Mouse (Mus musculus) hindbrain, embryonic 16.5 days (tissue): ENCODE results near the gene Cd1d1. TPM values are rescaled to one million over a fixed set of nuclear protein-coding genes. Genes with fewer than 3 reads are reported as not detected.
A peak's percentile ranks its signal among the peaks of the same experiment; 100 is the strongest.

ENCODE experiments used
- ATAC-seq: fragments of 200-750 bp; cut with Nextera tagmentation; 2 replicates; pipeline ENCODE4 v1.8.0; 2017; ENCODE audit warnings: moderate TSS enrichment, moderate library complexity
- H3K27ac ChIP-seq: fragments of 300-500 bp; sonication (generic); 2 replicates; pipeline ENCODE4 v1.5.1; 2014; ENCODE audit warnings: low read depth, mild to moderate bottlenecking, control low read depth, low read length, moderate library complexity
- H3K27me3 ChIP-seq: fragments of 300-500 bp; sonication (generic); replicated peaks from 2 replicates; pipeline ENCODE4 v1.6.1; 2014; ENCODE audit warnings: low read length; ENCODE audit not compliant: control insufficient read depth, insufficient read depth
- H3K36me3 ChIP-seq: fragments of 300-500 bp; sonication (generic); 2 replicates; pipeline ENCODE4 v1.6.1; 2014; ENCODE audit warnings: mild to moderate bottlenecking, low read length, moderate library complexity, mixed read lengths; ENCODE audit not compliant: control insufficient read depth, insufficient read depth
- H3K4me1 ChIP-seq: fragments of 300-500 bp; sonication (generic); 2 replicates; pipeline ENCODE4 v1.6.1; 2014; ENCODE audit warnings: low read depth, low read length; ENCODE audit not compliant: control insufficient read depth, insufficient read depth
- H3K4me2 ChIP-seq: fragments of 300-500 bp; sonication (generic); 2 replicates; pipeline ENCODE4 v1.6.1; 2014; ENCODE audit warnings: mild to moderate bottlenecking, low read length, control low read depth, moderate library complexity
- H3K4me3 ChIP-seq: fragments of 300-500 bp; sonication (generic); 2 replicates; pipeline ENCODE4 v1.5.1; 2014; ENCODE audit warnings: mild to moderate bottlenecking, low read length, control low read depth, moderate library complexity
- H3K9ac ChIP-seq: fragments of 300-500 bp; sonication (generic); 2 replicates; pipeline ENCODE4 v1.6.1; 2014; ENCODE audit warnings: low read depth, mild to moderate bottlenecking, control low read depth, low read length, moderate library complexity
- H3K9me3 ChIP-seq: fragments of 300-500 bp; sonication (generic); 2 replicates; pipeline ENCODE4 v1.6.1; 2014; ENCODE audit warnings: mild to moderate bottlenecking, low read length, moderate library complexity; ENCODE audit not compliant: control insufficient read depth
- WGBS: fragments of 180-500 bp; shearing (Covaris S2); extraction: QIAGEN DNeasy Blood & Tissue Kit; methylation state at CpG from one replicate; pipeline ENCODE4 v1.1.7; 2014; 5-methylcytosine and 5-hydroxymethylcytosine counted together
- polyA plus RNA-seq: library from polyadenylated mRNA; unstranded; fragments of >200 nt; fragmentation: Nextera tagmentation; extraction: Ambion mirVana; gene quantifications from 2 replicates; pipeline ENCODE4 v1.2.1, GENCODE M21; 2015

Cd1d1 gene
- polyA plus RNA-seq, result 47.3 and 49.1 TPM in 2 replicates

- Histone ChIP-seq H3K4me3 (peak within 1 kb of the TSS; percentile 50), H3K4me1 (no peaks in the 10 kb centered on the region; the same call in 1 of the 2 replicates), H3K9me3 (no peaks in the 10 kb centered on the region), H3K9ac (peak within 1 kb of the TSS; percentile 70), H3K27ac (peak within 1 kb of the TSS; percentile 83), H3K4me2 (peak within 1 kb of the TSS; percentile 77), H3K36me3 (no peaks in the 10 kb centered on the region), H3K27me3 (no peaks in the 10 kb centered on the region)
- no peak for ATAC-seq
- 20% methylated on average over 8 of the region's 8 CpGs for WGBS
Measured at GRCm38 (mm10) chr3:86999415-86999740, at the start of gene Cd1d1. Cd1d1 (minus strand) TSS chr3:86999441.

GRCm38 (mm10) chr3:87047801-87048200, 48.6 kb upstream of the Cd1d1 start:
- H3K27me3 ChIP-seq, result no peaks in the 10 kb centered on the region
- no peak for ATAC-seq
- 77% methylated on average over 5 of the region's 5 CpGs for WGBS
- H3K9ac ChIP-seq, result no peak overlapping the region
- H3K27ac ChIP-seq, result no peak overlapping the region
- no peaks in the 10 kb centered on the region for H3K36me3 ChIP-seq
- no peak overlapping the region for H3K4me3 ChIP-seq
- H3K4me1 ChIP-seq, result no peaks in the 10 kb centered on the region
- H3K4me2 ChIP-seq, result no peak overlapping the region
- H3K9me3 ChIP-seq, result no peaks in the 10 kb centered on the region

- Histone ChIP-seq H3K4me1 (no peaks in the 10 kb centered on the region), H3K9ac (no peak overlapping the region), H3K36me3 (no peaks in the 10 kb centered on the region), H3K4me3 (no peak overlapping the region), H3K9me3 (no peaks in the 10 kb centered on the region), H3K27me3 (no peaks in the 10 kb centered on the region), H3K27ac (no peak overlapping the region), H3K4me2 (no peak overlapping the region)
- WGBS, result 87% methylated on average over 2 of the region's 2 CpGs
- ATAC-seq, result no peak
Measured at GRCm38 (mm10) chr3:87041733-87042132, 42.5 kb upstream of the Cd1d1 start.

GRCm38 (mm10) chr3:87038500-87038899, 39.3 kb upstream of the Cd1d1 start:
- Histone ChIP-seq H3K4me1 (no peaks in the 10 kb centered on the region), H3K27me3 (no peaks in the 10 kb centered on the region), H3K4me3 (no peak overlapping the region), H3K9ac (no peak overlapping the region), H3K9me3 (no peaks in the 10 kb centered on the region), H3K27ac (no peak overlapping the region), H3K36me3 (no peaks in the 10 kb centered on the region), H3K4me2 (no peak overlapping the region)
- ATAC-seq, result no peak
- 87% methylated on average over 6 of the region's 6 CpGs for WGBS

GRCm38 (mm10) chr3:87034061-87034460, 34.8 kb upstream of the Cd1d1 start:
- Histone ChIP-seq H3K9me3 (no peaks in the 10 kb centered on the region), H3K36me3 (no peaks in the 10 kb centered on the region), H3K27me3 (no peaks in the 10 kb centered on the region), H3K4me1 (no peaks in the 10 kb centered on the region), H3K4me2 (no peak overlapping the region), H3K9ac (no peak overlapping the region), H3K4me3 (no peak overlapping the region), H3K27ac (no peak overlapping the region)
- WGBS, result 93% methylated on average over 4 of the region's 4 CpGs
- ATAC-seq, result no peak

GRCm38 (mm10) chr3:87033357-87033756, 34.1 kb upstream of the Cd1d1 start:
- Histone ChIP-seq H3K27me3 (no peaks in the 10 kb centered on the region), H3K4me2 (no peak overlapping the region), H3K27ac (no peak overlapping the region), H3K4me1 (no peaks in the 10 kb centered on the region), H3K4me3 (no peak overlapping the region), H3K36me3 (no peaks in the 10 kb centered on the region), H3K9ac (no peak overlapping the region), H3K9me3 (no peaks in the 10 kb centered on the region)
- 28% methylated on average over 8 of the region's 8 CpGs for WGBS
- 0 out of 2 replicates have a peak, but pooled peaks have one; percentile 11 for ATAC-seq

GRCm38 (mm10) chr3:87030855-87031254, 31.6 kb upstream of the Cd1d1 start:
- H3K4me2 ChIP-seq, result no peak overlapping the region
- no peak overlapping the region for H3K9ac ChIP-seq
- no peaks in the 10 kb centered on the region for H3K36me3 ChIP-seq
- H3K4me3 ChIP-seq, result no peak overlapping the region
- no peaks in the 10 kb centered on the region for H3K9me3 ChIP-seq
- H3K27me3 ChIP-seq, result no peaks in the 10 kb centered on the region
- ATAC-seq, result peak; percentile 71
- WGBS, result 21% methylated on average over 6 of the region's 6 CpGs
- no peaks in the 10 kb centered on the region for H3K4me1 ChIP-seq
- no peak overlapping the region for H3K27ac ChIP-seq

- Histone ChIP-seq H3K9ac (no peak overlapping the region), H3K36me3 (no peaks in the 10 kb centered on the region), H3K4me2 (no peak overlapping the region), H3K9me3 (no peaks in the 10 kb centered on the region), H3K27ac (no peak overlapping the region), H3K27me3 (no peaks in the 10 kb centered on the region), H3K4me1 (no peaks in the 10 kb centered on the region), H3K4me3 (no peak overlapping the region)
- no peak for ATAC-seq
- 75% methylated on average over 2 of the region's 2 CpGs for WGBS
Measured at GRCm38 (mm10) chr3:87017707-87018106, 18.5 kb upstream of the Cd1d1 start.

- ATAC-seq, result no peak
- Histone ChIP-seq H3K36me3 (no peaks in the 10 kb centered on the region), H3K27ac (no peak overlapping the region), H3K9me3 (no peaks in the 10 kb centered on the region), H3K27me3 (no peaks in the 10 kb centered on the region), H3K4me2 (no peak overlapping the region), H3K4me1 (no peaks in the 10 kb centered on the region), H3K9ac (no peak overlapping the region), H3K4me3 (no peak overlapping the region)
- 89% methylated on average over 1 of the region's 1 CpGs for WGBS
Measured at GRCm38 (mm10) chr3:87017001-87017400, 17.8 kb upstream of the Cd1d1 start.

- H3K4me1 ChIP-seq, result no peaks in the 10 kb centered on the region
- H3K36me3 ChIP-seq, result no peaks in the 10 kb centered on the region
- H3K4me3 ChIP-seq, result no peak overlapping the region
- no peaks in the 10 kb centered on the region for H3K27me3 ChIP-seq
- no peak overlapping the region for H3K4me2 ChIP-seq
- no peak for ATAC-seq
- WGBS, result 48% methylated on average over 4 of the region's 4 CpGs
- H3K9ac ChIP-seq, result no peak overlapping the region
- H3K27ac ChIP-seq, result no peak overlapping the region
- no peaks in the 10 kb centered on the region for H3K9me3 ChIP-seq
Measured at GRCm38 (mm10) chr3:87015931-87016330, 16.7 kb upstream of the Cd1d1 start.
